Mouse (Mus musculus) layer of hippocampus, postnatal 10 days (tissue): ENCODE measurements at regions not wholly inside any gene's neighbourhood (a gene's known extent, or its start where the extent isn't known, plus 50 kb on each side); places are given as distances from the start of the nearest gene placed in this dataset.

ENCODE experiments used
- DNase-seq, 2 experiments: peaks; one replicate each; pipeline ENCODE4 v3.0.0; 2021; ENCODE audit warnings: low spot score in 2 of 2

DNA sequence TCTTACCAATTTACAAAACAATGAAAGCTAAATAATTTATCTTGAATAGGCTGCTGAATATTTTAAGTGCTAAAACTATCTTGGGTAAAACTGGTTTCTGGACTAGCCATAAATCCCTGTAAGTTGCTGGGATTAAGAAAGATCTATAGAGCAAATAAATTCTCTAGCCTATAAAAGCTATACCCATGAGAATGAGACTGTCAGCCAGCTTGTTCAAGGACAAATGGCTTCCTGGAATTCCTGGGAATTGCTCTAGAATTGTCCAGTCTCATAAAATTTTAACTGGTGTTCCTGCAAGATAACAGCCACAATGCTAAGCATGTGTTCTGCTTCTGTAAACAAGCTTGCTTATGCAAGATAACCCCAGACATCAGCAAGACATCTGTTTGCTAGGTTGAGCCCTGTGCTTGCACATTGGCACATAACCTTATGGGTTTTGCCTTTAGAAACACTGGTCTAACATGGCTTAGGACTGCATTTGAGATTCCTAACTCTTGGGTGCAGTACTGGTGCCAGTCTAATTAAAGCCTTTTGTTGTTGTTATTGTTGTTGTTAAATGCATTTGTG lies 180.2 kb upstream of the Syt10 start:
- DNase-seq: no peak

DNA sequence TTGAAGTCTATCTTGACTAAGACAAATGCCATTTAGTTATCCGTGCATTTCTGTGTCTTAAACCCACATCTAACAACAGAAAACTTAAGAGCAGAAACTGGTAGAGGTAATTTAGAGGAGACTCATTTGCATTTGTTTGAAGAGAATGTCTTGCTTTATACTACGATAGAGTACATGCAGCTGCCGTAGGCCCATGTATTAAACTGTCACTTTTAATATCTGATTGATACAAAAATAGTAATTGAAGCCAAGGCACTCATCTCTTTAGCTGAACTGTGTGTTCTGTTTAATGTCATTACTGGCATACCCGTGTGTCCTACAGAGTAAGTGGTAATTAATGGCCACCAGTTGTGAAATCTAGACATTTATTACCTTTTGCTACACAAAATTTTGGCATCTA lies 181.5 kb upstream of the Syt10 start:
- no peak for DNase-seq

DNA sequence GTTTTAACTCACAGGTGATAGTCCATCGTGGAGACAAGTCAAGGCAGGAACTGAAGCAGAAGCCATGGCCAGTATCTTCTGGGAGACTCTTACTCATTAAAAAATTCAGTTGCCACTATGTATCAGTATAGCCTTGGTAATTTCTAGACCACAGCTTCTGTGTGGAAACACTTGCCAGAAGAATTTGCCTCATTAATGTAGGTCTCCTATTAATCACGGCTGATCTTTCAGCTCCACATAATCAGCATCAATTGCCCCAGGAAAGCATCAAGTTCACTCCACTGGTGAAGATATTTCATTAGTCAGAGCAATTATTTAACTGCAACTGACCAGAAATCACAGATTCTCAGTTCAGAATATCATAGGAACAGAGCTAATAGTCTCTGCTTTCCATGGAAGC lies 189.8 kb upstream of the Alg10b start:
- DNase-seq: no peak

DNA sequence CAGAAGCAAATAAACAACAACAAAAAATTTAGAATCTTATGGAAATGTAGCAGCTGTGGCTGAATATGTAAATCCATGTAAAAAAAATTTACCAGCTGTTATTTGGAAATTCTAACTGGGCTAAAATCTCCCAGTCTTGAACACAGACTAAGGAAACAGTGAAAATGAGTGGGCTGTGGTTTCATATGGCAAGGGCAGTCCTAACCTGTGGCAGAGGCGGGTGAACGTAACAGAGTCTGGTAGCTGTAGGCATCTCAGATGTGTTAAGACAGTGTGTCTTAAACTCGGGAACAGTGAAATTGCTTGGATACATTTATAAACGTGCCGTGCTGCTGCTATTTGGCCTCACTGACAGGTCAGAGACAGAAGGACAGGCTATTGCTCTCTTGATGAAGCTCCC lies 178.4 kb upstream of the Alg10b start:
- no peak for DNase-seq

DNA sequence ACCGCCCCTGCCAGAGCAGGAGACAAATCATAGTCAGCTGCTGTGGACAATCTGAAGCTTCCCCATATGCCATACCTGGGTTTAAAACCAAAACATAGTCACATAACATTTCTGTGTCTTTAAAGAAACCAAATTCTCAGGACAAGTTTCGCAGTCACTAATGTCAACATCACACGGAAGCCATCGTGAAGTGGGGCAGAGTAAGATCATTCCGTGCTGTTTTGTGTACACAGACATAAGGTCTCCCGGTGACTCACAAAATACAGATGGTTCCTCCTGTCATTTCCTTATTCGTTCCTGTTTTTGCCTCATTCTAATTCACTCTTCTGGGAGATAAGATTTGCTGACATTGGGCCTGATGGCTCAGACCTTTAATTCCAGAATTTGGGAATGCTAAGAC lies 162.1 kb upstream of the Alg10b start:
- DNase-seq: no peak

DNA sequence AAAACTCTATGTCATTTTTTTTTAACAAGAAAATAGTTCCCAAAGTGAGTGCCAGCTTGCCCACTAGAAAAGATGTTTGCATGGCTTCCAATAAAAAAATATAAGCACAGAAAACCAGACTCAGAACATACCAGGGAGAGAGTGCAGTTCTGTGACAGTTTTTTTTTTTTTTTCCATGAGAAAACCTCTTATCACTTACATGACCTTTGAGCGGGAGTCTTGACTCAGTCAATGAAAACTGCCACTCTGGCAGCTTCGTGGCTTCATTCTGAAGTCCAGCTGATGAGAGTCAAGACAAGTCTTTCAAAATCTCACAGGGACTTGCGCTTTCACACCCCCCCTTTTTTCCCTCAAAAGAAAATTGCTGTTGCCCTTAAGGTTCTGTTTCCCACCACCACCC lies 158.3 kb upstream of the Alg10b start:
- no peak for DNase-seq

DNA sequence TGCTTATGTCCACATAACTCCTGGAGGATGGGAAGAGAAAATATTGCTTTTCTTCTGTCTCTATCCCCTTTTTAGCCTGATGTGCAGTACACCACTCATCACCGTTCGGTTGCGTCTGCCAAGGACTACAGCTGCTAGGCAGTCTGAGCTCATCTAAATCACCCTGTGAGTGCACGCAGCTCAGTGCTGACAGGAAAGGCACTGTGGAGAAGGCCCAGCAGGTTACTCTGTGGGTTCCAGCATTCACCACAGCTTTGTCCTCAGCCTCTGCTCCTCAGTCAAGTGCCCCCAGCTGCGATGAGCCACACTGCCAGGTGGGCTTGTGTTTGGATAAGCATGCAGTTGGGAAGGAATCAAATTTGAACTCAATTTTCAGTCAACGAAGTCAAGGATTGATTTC lies 152.0 kb upstream of the Alg10b start:
- DNase-seq: peak; percentile 8 to 15

DNA sequence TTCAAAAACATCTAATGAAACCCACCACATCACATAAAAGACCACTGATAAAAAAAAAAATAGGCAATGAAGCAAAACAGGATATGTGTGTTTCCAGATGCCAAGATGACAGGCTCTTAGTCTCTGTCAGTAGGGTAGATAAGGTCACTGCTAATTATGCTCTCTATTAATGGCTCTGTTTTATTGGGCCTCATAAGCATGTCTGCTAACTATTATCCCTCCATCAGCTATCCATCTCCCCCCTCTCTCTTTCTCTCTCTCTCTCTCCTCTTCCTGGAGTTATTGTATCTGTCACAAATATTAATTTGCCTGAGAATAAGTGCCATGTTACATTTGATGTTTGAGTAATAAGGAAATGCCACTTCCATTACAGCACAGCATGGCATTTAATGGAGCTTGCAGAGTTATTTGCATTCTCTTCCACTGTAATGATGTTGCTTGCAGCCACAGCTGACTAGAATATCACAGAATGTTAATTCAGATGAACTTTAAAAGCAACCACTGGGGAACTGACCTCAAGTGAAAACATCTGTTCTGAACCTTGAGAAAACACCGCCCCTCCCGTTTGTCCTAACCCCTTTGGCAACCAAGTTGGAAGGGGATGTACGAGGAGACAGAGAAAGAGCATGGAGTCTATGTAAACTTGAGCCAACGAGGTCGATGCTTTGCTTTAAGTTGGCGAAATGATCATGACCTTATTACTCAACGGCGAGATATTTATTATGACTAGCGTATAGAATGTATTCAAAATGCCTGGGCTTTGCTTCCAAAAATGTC lies 141.7 kb upstream of the Alg10b start:
- no peak for DNase-seq

DNA sequence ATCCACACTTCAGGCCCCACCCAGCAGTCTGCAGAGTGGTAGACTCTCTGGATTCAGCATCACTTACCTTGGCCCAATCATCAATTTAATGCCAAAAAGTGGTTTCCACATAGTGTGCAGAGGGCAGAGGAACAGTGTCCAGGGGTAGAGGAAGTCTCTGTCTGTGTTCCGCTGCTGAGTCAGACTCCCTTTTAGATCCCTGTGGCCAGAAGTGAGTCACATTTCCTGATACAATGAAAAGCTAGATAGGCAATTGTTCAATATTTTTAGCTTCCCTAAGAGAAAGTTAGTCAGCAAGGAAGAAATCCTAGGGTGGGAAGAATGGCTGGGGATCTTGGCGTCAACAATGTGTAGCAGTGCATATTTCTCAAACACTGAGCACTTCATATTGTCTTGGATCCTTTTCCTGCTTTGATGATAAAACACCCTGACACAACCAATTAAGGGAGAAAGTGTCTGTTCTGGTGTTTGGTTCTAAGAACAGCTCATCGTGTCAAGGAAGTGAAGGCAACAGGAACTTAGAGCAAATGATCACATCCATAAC lies 114.6 kb upstream of the Alg10b start:
- DNase-seq: no peak

DNA sequence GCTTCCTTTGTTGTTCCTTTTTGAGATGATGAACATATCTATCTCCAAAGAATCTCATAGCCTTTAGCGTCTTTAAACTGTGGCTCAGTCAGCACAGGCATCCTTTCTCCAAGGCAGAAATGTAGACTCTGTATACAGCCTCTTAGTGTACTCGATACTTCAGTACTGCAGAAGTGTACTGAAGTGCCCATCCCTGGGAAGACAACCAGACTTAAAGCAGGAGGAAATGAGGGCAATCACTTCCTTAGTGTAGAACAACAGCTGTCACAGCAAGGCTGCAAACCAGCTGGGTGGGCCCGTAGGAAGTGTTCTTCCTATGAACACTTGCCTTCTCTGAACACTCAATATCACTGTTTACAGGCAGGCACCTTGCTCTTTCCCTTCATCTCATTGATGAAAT lies 110.5 kb upstream of the Alg10b start:
- DNase-seq: no peak

DNA sequence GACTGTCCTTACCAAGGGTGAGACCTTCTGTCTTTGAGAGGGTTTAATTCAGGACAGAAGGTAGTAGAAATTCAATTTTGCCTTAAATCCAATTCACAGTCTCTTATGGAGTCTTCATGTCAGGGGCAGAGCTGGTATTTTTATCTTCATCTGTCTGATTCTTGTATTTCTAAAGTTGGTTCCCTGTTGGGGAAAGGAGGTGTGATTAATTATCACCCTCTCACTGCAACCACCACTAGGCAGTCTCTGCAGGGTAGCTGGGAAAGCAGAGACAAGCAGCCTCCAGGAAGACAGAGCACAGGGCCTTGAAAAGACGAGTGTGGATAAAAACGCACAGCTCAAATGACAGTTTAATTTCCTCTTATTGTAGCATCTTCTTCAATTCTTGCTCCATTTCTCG lies 104.4 kb upstream of the Alg10b start:
- DNase-seq: no peak

DNA sequence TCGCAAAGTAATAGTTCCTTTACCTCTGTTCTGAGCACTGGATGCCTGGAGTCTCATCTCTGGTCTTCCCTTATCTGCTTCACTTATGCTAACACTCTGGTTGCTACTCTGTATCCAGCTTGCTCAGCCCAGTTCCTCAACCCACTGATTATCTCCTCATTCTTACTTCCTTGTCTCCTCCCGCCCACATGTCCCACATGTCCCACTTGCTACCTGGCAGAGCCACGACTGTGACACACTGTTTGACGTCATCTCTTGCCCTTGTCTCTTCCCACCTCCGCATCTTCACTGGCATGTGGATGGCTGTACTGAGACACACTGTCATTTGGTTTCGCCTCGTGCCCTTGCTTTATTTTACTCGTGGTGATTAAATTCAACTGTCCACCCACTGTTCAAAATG lies 100.1 kb upstream of the Alg10b start:
- no peak for DNase-seq

DNA sequence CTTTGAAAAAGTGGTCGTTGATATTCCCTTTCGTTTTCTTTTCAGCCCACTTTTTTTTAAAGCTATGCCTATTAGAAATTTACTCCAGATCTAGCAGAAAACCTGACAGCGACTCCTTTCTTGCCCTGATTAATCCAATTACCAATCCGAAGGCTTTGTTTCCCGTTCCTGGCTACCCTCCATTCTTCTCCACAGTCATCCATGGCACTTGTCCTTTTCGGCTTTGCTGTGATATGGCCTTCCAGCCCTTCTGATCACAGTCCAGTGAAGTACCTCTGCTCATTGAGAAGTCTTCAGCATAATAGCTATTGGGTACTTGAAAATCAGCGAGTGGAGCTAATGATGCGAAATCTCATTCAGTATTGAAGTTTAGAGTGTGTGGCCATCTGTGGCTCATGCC lies 99.0 kb upstream of the Alg10b start:
- DNase-seq: no peak

DNA sequence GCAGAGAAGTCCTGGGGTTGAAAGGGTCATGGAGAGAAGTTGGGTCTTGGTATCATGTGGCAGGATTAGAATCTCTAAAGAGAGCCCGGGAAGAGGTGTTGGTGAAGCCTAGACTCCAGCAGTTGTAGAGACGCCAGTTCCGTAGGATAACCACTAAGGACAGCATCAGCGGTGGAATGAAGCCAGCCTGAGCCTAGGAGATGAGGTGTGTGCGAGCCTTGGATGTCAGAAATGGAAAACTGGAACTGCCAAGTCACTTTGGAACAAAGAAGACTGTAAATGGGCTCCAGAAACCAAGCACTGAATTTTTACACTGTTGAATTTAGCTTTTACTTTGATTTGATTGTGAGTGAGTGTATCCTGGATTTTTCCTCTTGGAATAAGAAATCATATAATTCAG lies 92.3 kb upstream of the Alg10b start:
- DNase-seq: no peak

DNA sequence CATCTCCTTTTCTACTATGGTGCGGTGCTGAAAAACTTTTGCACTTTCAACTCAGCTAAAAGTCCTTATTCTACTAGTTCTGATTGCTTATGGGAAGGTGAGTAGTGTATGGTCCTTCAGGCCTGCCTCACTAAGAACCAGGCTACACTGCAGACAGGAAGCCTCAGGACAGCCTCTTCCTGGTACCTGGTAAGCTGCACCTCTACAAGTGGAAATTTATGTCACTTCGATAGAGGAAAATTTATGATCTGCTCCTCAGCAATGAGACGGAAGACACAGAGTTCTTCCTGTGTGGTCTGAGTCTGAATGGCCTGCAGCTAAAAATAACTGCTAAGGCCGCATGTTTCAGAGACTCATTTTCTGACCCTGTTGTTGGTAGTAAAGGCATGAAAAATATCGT lies 83.1 kb upstream of the Alg10b start:
- DNase-seq: no peak

DNA sequence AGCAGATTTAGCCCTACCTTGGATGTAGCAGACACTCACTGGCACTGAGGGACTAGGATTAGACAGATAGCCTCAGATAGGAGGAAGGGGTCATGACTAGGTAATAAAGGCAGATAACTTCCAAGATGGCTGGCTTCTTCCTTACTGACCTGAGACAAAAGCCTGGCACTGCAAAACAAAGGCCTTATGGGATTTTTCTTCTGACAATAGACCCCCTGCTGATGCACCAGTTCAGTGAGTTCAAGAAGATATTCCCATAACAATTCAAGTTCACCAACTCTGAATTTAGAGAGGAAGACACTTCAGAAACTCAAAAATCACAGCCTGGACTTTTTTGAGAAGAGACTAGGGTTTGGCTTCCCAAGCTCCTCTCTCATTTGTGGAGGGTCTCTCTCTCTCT lies 75.4 kb upstream of the Alg10b start:
- DNase-seq: no peak

DNA sequence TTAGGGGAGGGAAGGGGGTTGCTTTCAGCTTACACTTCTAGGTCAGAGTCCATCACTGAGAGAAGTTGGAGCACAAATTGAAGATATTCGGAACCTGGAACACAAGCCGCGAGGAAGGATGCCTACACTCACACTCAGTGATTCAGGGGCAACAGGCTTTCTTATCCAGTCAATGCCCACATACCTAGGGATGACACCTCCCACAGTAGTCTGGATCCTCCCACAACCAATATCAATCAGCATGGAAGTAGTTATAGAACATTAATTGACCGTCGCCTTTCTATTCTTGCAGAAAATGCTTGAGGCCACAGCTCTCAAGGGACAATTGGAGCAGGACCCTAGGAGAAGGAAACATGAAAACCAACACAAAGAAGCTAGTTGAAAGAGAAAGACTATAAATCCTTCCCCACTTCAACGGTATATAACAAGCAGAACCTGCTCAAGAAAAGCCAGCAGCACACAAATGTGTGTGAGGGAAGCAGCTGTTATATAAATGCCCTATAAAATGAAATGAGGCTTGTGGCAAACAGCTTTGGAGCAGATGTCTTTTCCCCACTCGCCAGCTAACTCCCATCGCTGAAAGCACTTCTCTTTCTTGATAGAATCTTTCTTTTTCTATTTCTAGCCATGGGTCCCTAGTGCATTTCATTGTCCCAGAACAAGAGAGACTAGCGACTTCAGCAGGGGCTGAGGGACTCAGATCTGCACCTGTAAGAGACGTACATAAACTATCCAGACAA lies 70.1 kb upstream of the Alg10b start:
- no peak for DNase-seq
